Mouse (Mus musculus) liver, embryonic 15.5 days (tissue): ENCODE data around the gene Gm815. TPM values are rescaled to one million over a fixed set of nuclear protein-coding genes. Genes with fewer than 3 reads are reported as not detected.

Experiments used
- ATAC-seq: fragments of 200-750 bp; cut with Nextera tagmentation; 2 replicates; pipeline ENCODE4 v1.8.0; 2017; ENCODE audit warnings: moderate number of reproducible peaks, mild to moderate bottlenecking, moderate library complexity; ENCODE audit not compliant: insufficient read depth
- H3K27ac ChIP-seq: fragments of 300-500 bp; sonication (generic); replicated peaks from 2 replicates; pipeline ENCODE4 v1.5.1; 2015; ENCODE audit warnings: mild to moderate bottlenecking, inconsistent platforms
- H3K27me3 ChIP-seq: fragments of 300-500 bp; sonication (generic); 2 replicates; pipeline ENCODE4 v1.6.1; 2015; ENCODE audit warnings: mild to moderate bottlenecking, inconsistent platforms
- H3K36me3 ChIP-seq: fragments of 300-500 bp; sonication (generic); replicated peaks from 2 replicates; pipeline ENCODE4 v1.6.1; 2015; ENCODE audit warnings: moderate library complexity, mild to moderate bottlenecking, inconsistent platforms
- H3K4me1 ChIP-seq: fragments of 300-500 bp; sonication (generic); replicated peaks from 2 replicates; pipeline ENCODE4 v1.6.1; 2015; ENCODE audit warnings: inconsistent platforms
- H3K4me2 ChIP-seq: fragments of 300-500 bp; sonication (generic); 2 replicates; pipeline ENCODE4 v1.6.1; 2015; ENCODE audit warnings: moderate library complexity, mild to moderate bottlenecking, inconsistent platforms
- H3K4me3 ChIP-seq: fragments of 300-500 bp; sonication (generic); replicated peaks from 2 replicates; pipeline ENCODE4 v1.5.1; 2015; ENCODE audit warnings: mild to moderate bottlenecking, inconsistent platforms
- H3K9ac ChIP-seq: fragments of 300-500 bp; sonication (generic); 2 replicates; pipeline ENCODE4 v1.6.1; 2015; ENCODE audit warnings: moderate library complexity, mild to moderate bottlenecking, inconsistent platforms
- H3K9me3 ChIP-seq: fragments of 300-500 bp; sonication (generic); replicated peaks from 2 replicates; pipeline ENCODE4 v1.6.1; 2016; ENCODE audit warnings: inconsistent platforms
- WGBS: fragments of 180-500 bp; shearing (Covaris S2); methylation state at CpG from one replicate; pipeline ENCODE4 v1.1.7; 2015; ENCODE audit warnings: mixed read lengths; ENCODE audit not compliant: insufficient replicate concordance; 5-methylcytosine and 5-hydroxymethylcytosine counted together
- polyA plus RNA-seq: library from polyadenylated mRNA; unstranded; fragments of >200 nt; fragmentation: Nextera tagmentation; extraction: Ambion mirVana; gene quantifications from 2 replicates; pipeline ENCODE4 v1.2.1, GENCODE M21; 2015

Gm815 gene
- polyA plus RNA-seq: not detected in 2 replicates

GRCm38 (mm10) chr19:26885616-26886015 is at the start of gene Gm815:
Gene Gm815, plus strand, starts transcription at chr19:26885881.
- Histone ChIP-seq H3K4me1 (no peaks in the 10 kb centered on the region), H3K9me3 (no peaks in the 10 kb centered on the region), H3K4me3 (no peak within 1 kb of the TSS), H3K4me2 (no peak within 1 kb of the TSS), H3K36me3 (no peaks in the 10 kb centered on the region), H3K27me3 (no peaks in the 10 kb centered on the region), H3K27ac (no peak within 1 kb of the TSS), H3K9ac (no peak within 1 kb of the TSS)
- 61% methylated on average over 6 of the region's 6 CpGs for WGBS
- no peak for ATAC-seq

DNA sequence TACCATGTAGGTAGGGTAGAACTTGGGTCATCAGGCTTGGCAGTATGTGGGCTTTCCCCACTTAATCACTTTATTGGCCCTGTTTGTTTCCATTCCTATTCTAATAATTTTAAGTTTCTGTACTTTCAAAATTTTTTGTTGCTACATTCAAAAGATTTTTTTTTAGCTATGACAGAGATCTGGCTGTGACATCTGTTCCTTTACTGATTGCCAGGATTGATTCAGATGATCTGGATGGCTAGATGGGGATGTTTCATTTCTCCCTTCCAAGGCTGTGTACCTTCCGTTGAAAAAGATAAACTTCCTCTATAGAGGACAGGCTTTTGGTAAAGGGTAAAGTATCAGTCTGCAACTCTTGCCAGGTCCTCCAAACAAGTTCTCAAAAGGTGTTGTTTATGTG is 48.1 kb upstream of the Gm815 start:
- WGBS: 36% methylated on average over 1 of the region's 1 CpGs
- Histone ChIP-seq H3K4me2 (no peak overlapping the region), H3K27ac (no peak overlapping the region), H3K36me3 (no peaks in the 10 kb centered on the region), H3K4me1 (no peaks in the 10 kb centered on the region), H3K9me3 (no peaks in the 10 kb centered on the region), H3K9ac (no peak overlapping the region), H3K27me3 (no peaks in the 10 kb centered on the region), H3K4me3 (no peak overlapping the region)
- no peak for ATAC-seq

- ATAC-seq: no peak
- H3K9me3 ChIP-seq: no peaks in the 10 kb centered on the region
- no peak overlapping the region for H3K27ac ChIP-seq
- H3K4me1 ChIP-seq: no peaks in the 10 kb centered on the region; the same call in 1 of the 2 replicates
- no peaks in the 10 kb centered on the region for H3K27me3 ChIP-seq
- no peak overlapping the region for H3K4me3 ChIP-seq
- H3K4me2 ChIP-seq: no peak overlapping the region
- no peak overlapping the region for H3K9ac ChIP-seq
- 73% methylated on average over 6 of the region's 6 CpGs for WGBS
- no peaks in the 10 kb centered on the region for H3K36me3 ChIP-seq
Observed at GRCm38 (mm10) chr19:26843896-26844295, 41.8 kb upstream of the Gm815 start.

GRCm38 (mm10) chr19:26844813-26845212 is 40.9 kb upstream of the Gm815 start:
- Histone ChIP-seq H3K36me3 (no peaks in the 10 kb centered on the region), H3K27ac (no peak overlapping the region), H3K4me2 (peak overlapping the region; percentile 58; the same call in 1 of the 2 replicates), H3K9ac (no peak overlapping the region), H3K9me3 (no peaks in the 10 kb centered on the region), H3K4me1 (no peaks in the 10 kb centered on the region; the same call in 1 of the 2 replicates), H3K27me3 (no peaks in the 10 kb centered on the region), H3K4me3 (no peak overlapping the region)
- WGBS: 32% methylated on average over 8 of the region's 8 CpGs
- no peak for ATAC-seq

GRCm38 (mm10) chr19:26845276-26846016 is 40.2 kb upstream of the Gm815 start:
- 1% methylated on average over 16 of the region's 16 CpGs for WGBS
- H3K9me3 ChIP-seq: no peaks in the 10 kb centered on the region
- H3K9ac ChIP-seq: no peak overlapping the region
- peak overlapping the region; percentile 58 for H3K4me2 ChIP-seq
- no peak overlapping the region for H3K27ac ChIP-seq
- peak; percentile 42 for ATAC-seq
- no peaks in the 10 kb centered on the region for H3K27me3 ChIP-seq
- peak overlapping the region; percentile 53 for H3K4me3 ChIP-seq
- no peaks in the 10 kb centered on the region; the same call in 1 of the 2 replicates for H3K4me1 ChIP-seq
- H3K36me3 ChIP-seq: no peaks in the 10 kb centered on the region

- H3K27ac ChIP-seq: no peak overlapping the region
- no peak overlapping the region for H3K9ac ChIP-seq
- H3K27me3 ChIP-seq: no peaks in the 10 kb centered on the region
- WGBS: 15% methylated on average over 1 of the region's 1 CpGs
- H3K4me3 ChIP-seq: peak overlapping the region; percentile 53
- ATAC-seq: no peak
- H3K36me3 ChIP-seq: no peaks in the 10 kb centered on the region
- H3K4me1 ChIP-seq: no peaks in the 10 kb centered on the region; the same call in 1 of the 2 replicates
- H3K9me3 ChIP-seq: no peaks in the 10 kb centered on the region
- H3K4me2 ChIP-seq: peak overlapping the region; percentile 58
Observed at GRCm38 (mm10) chr19:26846017-26846285, 39.7 kb upstream of the Gm815 start.

- Histone ChIP-seq H3K27ac (no peak overlapping the region), H3K4me2 (no peak overlapping the region), H3K27me3 (no peaks in the 10 kb centered on the region), H3K4me1 (no peaks in the 10 kb centered on the region), H3K4me3 (no peak overlapping the region), H3K36me3 (no peaks in the 10 kb centered on the region), H3K9ac (no peak overlapping the region), H3K9me3 (no peaks in the 10 kb centered on the region)
- 57% methylated on average over 10 of the region's 10 CpGs for WGBS
- no peak for ATAC-seq
Observed at GRCm38 (mm10) chr19:26851017-26851782, 34.5 kb upstream of the Gm815 start.

DNA sequence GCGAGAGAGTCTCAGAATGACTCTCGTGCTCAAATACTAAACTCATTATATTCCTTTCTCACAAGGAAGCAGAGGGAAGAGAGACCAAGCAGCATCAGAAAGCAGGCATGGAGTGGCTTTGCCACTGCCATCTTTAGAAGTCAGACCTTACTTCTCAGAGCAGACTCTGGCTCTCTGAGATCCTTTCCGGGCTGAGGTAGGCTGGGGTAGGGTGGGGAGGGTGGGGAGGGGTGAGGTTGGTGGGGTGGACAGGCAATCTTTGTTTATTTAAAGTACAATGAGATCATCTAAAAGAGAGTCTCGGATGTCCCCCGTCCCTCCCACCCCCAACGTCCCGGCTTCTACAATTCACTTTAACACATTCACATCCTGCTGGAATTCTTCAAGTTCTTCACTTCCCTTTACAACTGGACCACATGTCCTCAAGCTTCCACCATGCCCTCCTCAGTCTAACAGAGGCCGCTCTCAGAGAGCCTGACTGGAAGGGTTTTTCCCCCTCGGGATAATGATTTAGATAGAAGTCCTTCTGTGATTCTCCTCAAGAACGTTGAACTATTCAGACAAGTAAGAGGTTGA is 33.3 kb upstream of the Gm815 start:
- Histone ChIP-seq H3K9me3 (no peaks in the 10 kb centered on the region), H3K27me3 (no peaks in the 10 kb centered on the region), H3K9ac (no peak overlapping the region), H3K27ac (no peak overlapping the region), H3K4me2 (no peak overlapping the region), H3K4me3 (no peak overlapping the region), H3K36me3 (no peaks in the 10 kb centered on the region), H3K4me1 (no peaks in the 10 kb centered on the region)
- 53% methylated on average over 10 of the region's 10 CpGs for WGBS
- no peak for ATAC-seq

GRCm38 (mm10) chr19:26853701-26854282 is 31.9 kb upstream of the Gm815 start:
- Histone ChIP-seq H3K9me3 (no peaks in the 10 kb centered on the region), H3K4me1 (no peaks in the 10 kb centered on the region), H3K36me3 (no peaks in the 10 kb centered on the region), H3K27me3 (no peaks in the 10 kb centered on the region), H3K9ac (no peak overlapping the region), H3K4me2 (no peak overlapping the region), H3K27ac (no peak overlapping the region), H3K4me3 (no peak overlapping the region)
- ATAC-seq: no peak
- WGBS: 41% methylated on average over 8 of the region's 8 CpGs

- Histone ChIP-seq H3K9me3 (no peaks in the 10 kb centered on the region), H3K4me3 (no peak overlapping the region), H3K36me3 (no peaks in the 10 kb centered on the region), H3K4me1 (no peaks in the 10 kb centered on the region), H3K27ac (no peak overlapping the region), H3K9ac (no peak overlapping the region), H3K4me2 (no peak overlapping the region), H3K27me3 (no peaks in the 10 kb centered on the region)
- ATAC-seq: no peak
- 65% methylated on average over 4 of the region's 4 CpGs for WGBS
Observed at GRCm38 (mm10) chr19:26854661-26855060, 31.0 kb upstream of the Gm815 start.

DNA sequence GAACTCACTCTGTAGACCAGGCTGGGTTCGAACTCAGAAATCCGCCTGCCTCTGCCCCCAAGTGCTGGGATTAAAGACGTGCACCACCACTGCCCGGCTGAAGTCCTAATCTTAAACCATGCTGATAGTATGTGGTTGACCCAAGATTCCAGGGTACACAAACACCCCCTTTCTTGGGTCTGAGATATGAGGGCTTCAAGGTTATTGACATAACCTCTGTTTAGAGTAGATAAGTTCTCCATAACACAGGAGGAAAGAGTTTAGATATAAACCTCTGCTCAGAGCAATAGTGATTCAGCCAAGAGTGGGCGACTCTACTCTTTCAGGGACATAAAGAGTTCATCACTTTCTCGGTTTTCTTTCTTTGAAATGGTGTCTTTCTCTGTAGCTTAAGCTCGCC is 30.5 kb upstream of the Gm815 start:
- no peaks in the 10 kb centered on the region for H3K36me3 ChIP-seq
- H3K4me1 ChIP-seq: no peaks in the 10 kb centered on the region
- no peak for ATAC-seq
- no peak overlapping the region for H3K27ac ChIP-seq
- H3K27me3 ChIP-seq: no peaks in the 10 kb centered on the region
- 39% methylated on average over 7 of the region's 7 CpGs for WGBS
- H3K9ac ChIP-seq: no peak overlapping the region
- H3K4me3 ChIP-seq: no peak overlapping the region
- no peaks in the 10 kb centered on the region for H3K9me3 ChIP-seq
- H3K4me2 ChIP-seq: no peak overlapping the region
